8 mouse cellular contexts compared by ENCODE assay signal in genomic region chr8:95434686-95435439, GRCm38 (mm10). TPM values are rescaled to one million over a fixed set of nuclear protein-coding genes. Genes with fewer than 3 reads are reported as not detected.
A peak's percentile ranks its signal among the peaks of the same experiment; 100 is the strongest.
DNase-seq lines count a peak whose midpoint lies in the region; ATAC-seq lines count a peak whose summit lies in the region.

Gene Cfap20 (minus strand): TSS chr8:95434869.

- peak within 1 kb of the TSS; percentile 95 for H3K27ac ChIP-seq in hindbrain, embryonic 15.5 days (replicated peaks)

- no peaks in the 10 kb centered on the region for H3K36me3 ChIP-seq in hindbrain, embryonic 15.5 days

- H3K4me2 ChIP-seq in hindbrain, embryonic 15.5 days, result peak within 1 kb of the TSS; percentile 78

- DNase-seq in T-cell, adult 2 months (ENCODE audit: low spot score), result peak; percentile 100
- DNase-seq in cerebellum, postnatal 36 days, result peak; percentile 98 to 99
- DNase-seq in frontal cortex, postnatal 36 days (ENCODE audit: low spot score in 2 of 2), result peak; percentile 99
- DNase-seq in left cerebral cortex, adult 11 months (ENCODE audit: low spot score), result peak; percentile 98
- peak; percentile 100 for DNase-seq in lung, postnatal 4 days
- DNase-seq in retina, postnatal 7 days (ENCODE audit: low read depth, low spot score), result peak; percentile 99
- DNase-seq in urinary bladder, adult 2 months (ENCODE audit: low spot score), result peak; percentile 99

- peak within 1 kb of the TSS; percentile 95 for H3K9ac ChIP-seq in hindbrain, embryonic 15.5 days

- peak; percentile 96 for ATAC-seq in hindbrain, embryonic 15.5 days (ENCODE audit: low FRiP score, low read depth)

- no peaks in the 10 kb centered on the region for H3K27me3 ChIP-seq in hindbrain, embryonic 15.5 days

- H3K4me1 ChIP-seq in hindbrain, embryonic 15.5 days (replicated peaks), result peaks cover 40% of the 10 kb centered on the region

- no peaks in the 10 kb centered on the region for H3K9me3 ChIP-seq in hindbrain, embryonic 15.5 days

- peak within 1 kb of the TSS; percentile 94 for H3K4me3 ChIP-seq in hindbrain, embryonic 15.5 days

- WGBS in hindbrain, embryonic 15.5 days, result under 1% methylated on average over 49 of the region's 51 CpGs

RNA-seq across cellular contexts. Expression of gene Cfap20, which starts in this region (rescaled TPM):
- 120 and 122 TPM in 2 replicates for polyA plus RNA-seq in hindbrain, embryonic 15.5 days (2015; fragmentation: Nextera tagmentation; extraction: Ambion mirVana)
- 62.3 and 86.8 TPM in 2 replicates for polyA plus RNA-seq in urinary bladder, adult 2 months (2012; rRNA removed)

Comparison
In these comparisons a context has a peak if more than half of its experiments do, and no peak if none do; other contexts are left out.
1. Peak in every context shown above with its lines: DNase-seq, ATAC-seq, H3K4me3 ChIP-seq and H3K27ac ChIP-seq.